Mouse (Mus musculus): ENCODE results near the gene Gm20481.
"Not testable (repeated sequence)": the region's sequence is repeated elsewhere in the genome, so short reads cannot be mapped to it uniquely, and the experiment has no call there.

Gene Gm20481

DNA sequence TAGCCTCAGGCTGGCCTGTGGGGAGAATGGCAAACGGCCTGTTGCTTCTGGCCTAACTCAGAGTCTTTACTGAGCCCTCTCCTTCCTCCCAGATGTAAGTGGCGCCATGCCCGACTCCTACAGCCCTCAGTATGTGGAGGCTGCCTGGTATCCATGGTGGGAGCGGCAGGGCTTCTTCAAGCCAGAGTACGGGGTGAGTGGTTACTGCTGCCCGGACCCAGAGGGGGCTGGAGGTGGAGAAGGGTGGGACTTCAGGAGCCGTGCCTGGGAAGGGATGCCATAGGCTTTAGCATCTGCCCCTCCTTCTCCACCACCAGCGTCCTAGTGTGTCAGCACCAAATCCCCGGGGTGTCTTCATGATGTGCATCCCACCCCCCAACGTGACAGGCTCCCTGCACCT, 35.4 kb downstream of the Gm20481 start:
- no peak for DNase-seq

DNA sequence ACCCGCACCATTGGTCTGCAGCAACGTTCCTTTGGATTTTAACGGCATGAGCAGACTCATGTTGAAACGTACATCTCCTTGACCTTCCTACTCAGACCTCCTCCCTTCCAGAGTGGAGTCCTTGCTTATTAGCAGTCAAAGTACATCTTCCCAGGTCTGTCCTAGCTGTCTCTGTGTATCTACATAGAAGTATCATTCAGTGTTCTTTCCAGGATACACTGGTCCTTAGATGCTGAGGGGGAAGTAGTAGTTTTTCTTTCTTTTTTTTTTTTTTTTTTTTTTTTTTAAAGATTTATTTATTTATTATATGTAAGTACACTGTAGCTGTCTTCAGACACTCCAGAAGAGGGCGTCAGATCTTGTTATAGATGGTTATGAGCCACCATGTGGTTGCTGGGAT, 36.2 kb downstream of the Gm20481 start:
- not testable (repeated sequence) for DNase-seq

DNA sequence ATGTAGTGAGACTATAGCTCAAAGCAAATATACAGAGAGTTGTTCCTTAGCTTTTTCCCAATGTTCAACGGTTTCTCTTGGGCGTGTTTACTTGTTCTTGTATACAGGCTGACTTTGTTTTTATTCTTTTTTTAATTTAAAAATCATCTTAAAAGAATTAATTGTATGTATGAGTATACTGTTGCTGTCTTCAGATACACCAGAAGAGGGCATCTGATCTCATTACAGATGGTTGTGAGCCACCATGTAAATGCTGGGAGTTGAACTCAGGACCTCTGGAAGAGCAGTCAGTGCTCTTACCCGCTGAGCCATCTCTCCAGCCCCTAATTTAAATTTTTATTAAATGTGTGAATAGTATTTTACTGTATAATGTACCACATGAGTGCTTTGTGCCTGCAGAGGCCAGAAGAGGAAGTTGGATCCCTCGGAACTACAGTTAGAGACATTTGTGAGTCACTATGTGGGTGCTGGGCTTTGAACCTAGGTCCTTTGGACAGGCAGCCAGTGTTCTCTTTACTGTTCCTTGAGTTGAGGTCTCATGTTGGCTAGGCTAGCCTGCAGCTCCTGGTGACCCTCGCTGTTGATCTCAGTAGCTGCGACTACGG, 37.8 kb downstream of the Gm20481 start:
- no peak for DNase-seq

DNA sequence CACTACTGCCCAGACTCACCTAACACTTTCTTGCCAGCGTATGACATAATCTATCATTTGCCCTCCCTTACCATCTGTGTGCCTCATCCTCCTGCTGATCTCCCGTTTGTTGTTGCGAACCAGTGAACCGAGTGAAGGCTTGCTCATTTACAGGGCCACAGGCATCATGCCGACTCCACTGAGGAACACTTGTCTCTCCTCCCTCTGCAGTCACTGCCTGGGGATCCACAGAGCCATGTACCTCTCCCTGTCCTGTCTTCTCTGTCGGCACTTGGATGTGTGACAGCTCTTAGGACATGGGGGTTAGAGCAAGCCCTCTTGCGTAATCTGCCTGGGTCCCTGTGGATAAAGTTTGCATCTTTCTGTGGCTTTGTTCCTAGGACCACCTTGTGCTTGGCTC, 39.9 kb downstream of the Gm20481 start:
- DNase-seq: peak; percentile 72

GRCm38 (mm10) chr17:35011440-35011839, 41.7 kb downstream of the Gm20481 start:
- no peak for DNase-seq

DNA sequence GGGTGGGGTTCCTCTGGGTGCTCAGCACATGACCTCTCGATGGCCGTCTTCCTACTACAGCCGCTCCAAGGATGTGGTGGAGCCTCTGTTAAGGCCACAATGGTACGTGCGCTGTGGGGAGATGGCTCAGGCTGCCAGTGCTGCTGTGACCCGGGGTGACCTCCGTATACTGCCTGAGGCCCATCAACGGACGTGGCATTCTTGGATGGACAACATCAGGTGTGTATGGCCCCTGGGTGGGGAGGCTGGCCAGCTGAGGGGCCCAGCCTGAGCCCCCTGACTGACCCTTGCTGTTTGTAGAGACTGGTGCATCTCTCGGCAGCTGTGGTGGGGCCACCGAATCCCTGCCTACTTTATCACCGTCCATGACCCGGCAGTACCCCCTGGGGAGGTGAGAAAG, 42.7 kb downstream of the Gm20481 start:
- DNase-seq: peak; percentile 21

- DNase-seq: no peak
These were observed 43.5 kb downstream of the Gm20481 start for GRCm38 (mm10) chr17:35013221-35013620.

GRCm38 (mm10) chr17:35015296-35015695, 45.6 kb downstream of the Gm20481 start:
- no peak for DNase-seq

GRCm38 (mm10) chr17:35016376-35016775, 46.7 kb downstream of the Gm20481 start, which contains the start of gene Vwa7:
Gene Vwa7 (plus strand): TSS chr17:35016579.
- peak; percentile 80 for DNase-seq

DNA sequence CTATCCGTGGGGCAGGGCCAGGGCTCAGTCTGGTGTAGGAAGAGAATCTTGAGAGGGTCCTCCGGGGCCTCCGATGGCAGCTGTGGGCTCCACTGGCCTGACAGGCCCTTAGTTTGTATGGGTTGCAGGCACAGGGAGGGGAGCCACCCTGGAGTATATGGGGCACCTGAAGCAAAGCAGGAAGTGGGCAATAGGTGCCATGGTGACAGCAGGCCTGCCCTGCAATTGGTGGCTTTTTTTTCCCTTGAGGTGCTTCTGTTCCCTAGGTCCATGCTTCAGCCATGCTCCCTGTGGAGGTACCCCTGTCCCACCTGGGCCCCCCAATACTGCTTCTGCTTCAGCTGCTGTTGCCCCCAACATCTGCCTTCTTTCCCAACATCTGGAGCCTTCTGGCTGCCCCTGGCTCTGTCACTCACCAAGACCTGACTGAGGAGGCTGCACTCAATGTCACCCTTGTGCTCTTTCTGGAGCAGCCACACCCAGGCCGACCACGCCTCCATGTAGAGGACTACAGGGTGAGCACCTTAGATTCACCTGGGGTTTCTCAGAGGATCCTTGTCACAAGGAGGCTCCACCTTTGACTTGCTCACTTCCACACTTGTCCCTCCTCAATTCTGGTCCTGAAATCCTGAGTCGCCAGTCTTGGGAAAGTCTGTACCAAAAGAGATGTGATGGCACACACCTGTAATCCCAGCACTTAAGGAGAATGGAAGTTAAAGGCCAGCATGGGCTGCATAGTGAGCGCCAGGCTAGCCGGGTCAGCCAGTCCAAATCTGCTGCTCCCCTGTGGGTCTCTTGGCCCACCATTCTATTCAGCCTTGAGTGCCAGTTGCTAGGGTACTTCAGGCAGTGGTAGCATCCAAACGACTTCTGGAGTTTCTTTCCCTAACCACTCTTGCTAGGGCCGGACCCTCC, 47.3 kb downstream of the Gm20481 start:
- DNase-seq: peak; percentile 32

DNA sequence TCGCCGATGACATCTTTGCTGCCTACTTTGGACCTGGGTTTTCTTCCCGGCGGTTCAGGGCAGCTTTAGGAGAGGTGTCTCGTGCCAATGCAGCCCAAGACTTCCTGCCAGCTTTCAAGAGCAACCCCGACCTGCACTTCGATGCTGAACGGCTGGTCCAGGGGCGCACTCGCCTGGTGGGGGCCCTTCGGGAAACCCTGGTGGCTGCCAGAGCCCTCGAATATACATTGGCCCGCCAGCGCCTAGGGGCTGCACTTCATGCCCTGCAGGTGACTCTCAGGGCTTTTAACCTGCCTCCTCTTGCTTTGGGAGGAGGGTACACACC, 48.0 kb downstream of the Gm20481 start:
- peak; percentile 22 for DNase-seq

GRCm38 (mm10) chr17:35018171-35018570, 48.5 kb downstream of the Gm20481 start:
- DNase-seq: no peak

GRCm38 (mm10) chr17:35019894-35020293, 50.2 kb downstream of the Gm20481 start:
- DNase-seq: no peak

GRCm38 (mm10) chr17:35020551-35020950, 50.8 kb downstream of the Gm20481 start:
- DNase-seq: no peak

- DNase-seq: peak; percentile 86
These were observed 51.6 kb downstream of the Gm20481 start for GRCm38 (mm10) chr17:35021163-35021808.
